Mouse (Mus musculus): ENCODE measurements around the gene Klc3. TPM values are rescaled to one million over a fixed set of nuclear protein-coding genes. Genes with fewer than 3 reads are reported as not detected.

Klc3 gene
- polyA plus RNA-seq, 1 experiment from 2014 or later, result 2.3 TPM

DNA sequence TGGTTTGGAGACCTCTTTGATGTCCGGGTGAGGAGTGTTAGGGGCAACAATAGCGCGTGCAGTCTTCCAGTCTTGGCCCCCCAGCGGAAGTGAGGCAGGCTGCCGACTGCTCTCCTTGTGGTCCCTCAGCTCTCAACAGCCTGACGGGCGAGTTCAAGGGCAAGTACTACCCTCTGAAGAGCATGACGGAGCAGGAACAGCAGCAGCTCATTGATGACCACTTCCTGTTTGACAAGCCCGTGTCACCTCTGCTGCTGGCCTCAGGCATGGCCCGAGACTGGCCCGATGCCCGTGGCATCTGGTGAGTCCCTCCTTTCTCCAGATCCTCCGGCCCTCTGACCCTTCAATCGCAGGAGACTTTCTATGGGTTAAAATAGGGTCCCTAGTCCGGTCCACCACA lies 12.7 kb upstream of the Klc3 start:
- no peak for DNase-seq (ENCODE audit: low spot score)
- Histone ChIP-seq H3K36me3 (ENCODE audit: control insufficient read depth, insufficient read depth, low read length) (no peaks in the 10 kb centered on the region), H3K4me1 (replicated peaks; ENCODE audit: control insufficient read depth, insufficient read depth, low read length) (no peaks in the 10 kb centered on the region), H3K27ac (ENCODE audit: low read depth, low read length) (no peak overlapping the region), H3K9ac (ENCODE audit: low read depth, low read length) (no peak overlapping the region), H3K4me2 (replicated peaks; ENCODE audit: low read depth, low read length) (no peak overlapping the region), H3K9me3 (ENCODE audit: control insufficient read depth, low read length) (no peaks in the 10 kb centered on the region), H3K27me3 (ENCODE audit: control insufficient read depth, insufficient read depth, low read length) (peaks cover 27% of the 10 kb centered on the region), H3K4me3 (ENCODE audit: low read depth, low read length) (no peak overlapping the region)
- no peak for ATAC-seq (ENCODE audit: low FRiP score)
- WGBS, result 82% methylated on average over 15 of the region's 15 CpGs

DNA sequence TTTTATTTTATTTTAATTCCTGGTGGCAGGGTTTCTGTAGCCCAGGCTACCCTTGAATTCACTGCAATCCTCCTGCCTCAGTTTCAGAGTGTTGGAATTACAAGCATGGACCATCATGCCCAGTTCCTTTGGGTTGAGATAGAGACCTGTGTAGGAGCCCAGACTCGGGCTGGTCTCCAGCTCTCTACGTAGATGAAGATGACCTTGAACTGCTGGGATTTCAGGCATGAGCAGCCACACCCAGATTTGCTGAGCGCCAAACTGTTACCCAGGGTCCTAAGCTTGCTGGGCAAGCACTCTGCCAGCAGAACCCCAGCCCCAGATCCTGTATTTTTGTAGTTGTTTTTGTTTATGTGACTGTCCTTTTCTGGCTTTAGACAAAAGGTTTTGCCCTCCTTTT lies 9.6 kb upstream of the Klc3 start:
- no peak overlapping the region for H3K27ac ChIP-seq (ENCODE audit: low read depth, low read length)
- no peak for DNase-seq (ENCODE audit: low spot score)
- 89% methylated on average over 3 of the region's 3 CpGs for WGBS
- no peaks in the 10 kb centered on the region for H3K36me3 ChIP-seq (ENCODE audit: control insufficient read depth, insufficient read depth, low read length)
- H3K9ac ChIP-seq (ENCODE audit: low read depth, low read length), result no peak overlapping the region
- no peaks in the 10 kb centered on the region for H3K9me3 ChIP-seq (ENCODE audit: control insufficient read depth, low read length)
- H3K4me2 ChIP-seq (replicated peaks; ENCODE audit: low read depth, low read length), result no peak overlapping the region
- peaks cover 4% of the 10 kb centered on the region; the same call in 1 of the 2 replicates for H3K27me3 ChIP-seq (ENCODE audit: control insufficient read depth, insufficient read depth, low read length)
- no peaks in the 10 kb centered on the region for H3K4me1 ChIP-seq (replicated peaks; ENCODE audit: control insufficient read depth, insufficient read depth, low read length)
- no peak overlapping the region for H3K4me3 ChIP-seq (ENCODE audit: low read depth, low read length)
- no peak for ATAC-seq (ENCODE audit: low FRiP score)

DNA sequence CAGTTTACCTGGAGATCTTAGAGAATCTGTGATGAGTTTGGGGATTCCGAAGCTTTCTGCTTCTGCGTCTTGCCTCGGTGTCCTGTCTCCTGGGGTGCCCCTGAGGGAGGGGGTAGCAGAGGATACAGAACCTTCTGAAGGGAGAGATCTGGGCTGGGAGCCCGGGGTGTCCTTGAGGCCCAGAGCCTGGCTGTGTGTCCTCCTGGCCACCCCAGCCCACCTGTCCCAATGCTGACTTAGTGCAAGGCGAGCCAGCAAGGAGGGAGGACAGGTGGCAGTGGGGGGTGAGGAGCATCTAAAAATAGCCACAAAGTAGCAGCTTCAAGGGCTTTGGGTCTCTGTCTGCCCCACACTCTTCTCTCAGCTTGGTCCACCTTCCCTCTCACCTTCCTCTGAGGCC lies 7.9 kb upstream of the Klc3 start:
- ATAC-seq (ENCODE audit: low FRiP score) (no peak), DNase-seq (ENCODE audit: low spot score) (no peak)
- 0 out of 2 replicates have a peak, but pooled peaks cover 2% of the 10 kb centered on the region for H3K27me3 ChIP-seq (ENCODE audit: control insufficient read depth, insufficient read depth, low read length)
- no peak overlapping the region for H3K9ac ChIP-seq (ENCODE audit: low read depth, low read length)
- H3K36me3 ChIP-seq (ENCODE audit: control insufficient read depth, insufficient read depth, low read length), result no peaks in the 10 kb centered on the region
- no peak overlapping the region for H3K4me3 ChIP-seq (ENCODE audit: low read depth, low read length)
- H3K4me2 ChIP-seq (replicated peaks; ENCODE audit: low read depth, low read length), result no peak overlapping the region
- no peaks in the 10 kb centered on the region for H3K4me1 ChIP-seq (replicated peaks; ENCODE audit: control insufficient read depth, insufficient read depth, low read length)
- WGBS, result 82% methylated on average over 5 of the region's 5 CpGs
- no peak overlapping the region for H3K27ac ChIP-seq (ENCODE audit: low read depth, low read length)
- no peaks in the 10 kb centered on the region for H3K9me3 ChIP-seq (ENCODE audit: control insufficient read depth, low read length)

DNA sequence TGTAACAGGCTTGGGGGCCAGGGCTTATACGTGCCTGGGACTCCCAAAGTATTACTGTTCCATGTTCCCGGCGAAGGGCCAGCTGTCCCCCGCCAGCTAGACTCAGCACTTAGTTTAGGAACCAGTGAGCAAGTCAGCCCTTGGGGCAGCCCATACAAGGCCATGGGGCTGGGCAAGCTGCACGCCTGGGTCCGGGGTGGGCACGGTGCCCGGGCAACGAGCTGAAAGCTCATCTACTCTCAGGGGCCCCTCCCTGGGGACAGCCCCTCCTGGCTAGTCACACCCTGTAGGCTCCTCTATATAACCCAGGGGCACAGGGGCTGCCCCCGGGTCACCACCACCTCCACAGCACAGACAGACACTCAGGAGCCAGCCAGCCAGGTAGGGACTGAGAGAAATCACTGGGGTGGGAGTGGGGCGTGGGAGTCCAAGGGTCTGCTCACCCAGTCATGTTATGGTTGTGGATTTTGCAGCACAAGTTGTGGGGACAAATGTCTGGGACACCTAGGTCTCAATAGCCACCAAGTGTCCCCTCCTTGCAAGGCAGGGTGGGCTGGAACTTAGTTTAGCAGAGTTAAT lies 7.0 kb upstream of the Klc3 start:
- H3K9me3 ChIP-seq (ENCODE audit: control insufficient read depth, low read length), result no peaks in the 10 kb centered on the region
- H3K9ac ChIP-seq (ENCODE audit: low read depth, low read length), result no peak overlapping the region
- DNase-seq (ENCODE audit: low spot score), result no peak
- H3K27ac ChIP-seq (ENCODE audit: low read depth, low read length), result no peak overlapping the region
- 0 out of 2 replicates have a peak, but pooled peaks cover 2% of the 10 kb centered on the region for H3K27me3 ChIP-seq (ENCODE audit: control insufficient read depth, insufficient read depth, low read length)
- no peaks in the 10 kb centered on the region for H3K36me3 ChIP-seq (ENCODE audit: control insufficient read depth, insufficient read depth, low read length)
- no peak overlapping the region for H3K4me2 ChIP-seq (replicated peaks; ENCODE audit: low read depth, low read length)
- no peak for ATAC-seq (ENCODE audit: low FRiP score)
- H3K4me1 ChIP-seq (replicated peaks; ENCODE audit: control insufficient read depth, insufficient read depth, low read length), result no peaks in the 10 kb centered on the region
- WGBS, result 83% methylated on average over 10 of the region's 11 CpGs
- H3K4me3 ChIP-seq (ENCODE audit: low read depth, low read length), result no peak overlapping the region

- Histone ChIP-seq H3K4me3 (ENCODE audit: low read depth, low read length) (no peak overlapping the region), H3K4me1 (replicated peaks; ENCODE audit: control insufficient read depth, insufficient read depth, low read length) (no peaks in the 10 kb centered on the region), H3K4me2 (replicated peaks; ENCODE audit: low read depth, low read length) (no peak overlapping the region), H3K9ac (ENCODE audit: low read depth, low read length) (no peak overlapping the region), H3K27me3 (ENCODE audit: control insufficient read depth, insufficient read depth, low read length) (peaks cover 6% of the 10 kb centered on the region), H3K9me3 (ENCODE audit: control insufficient read depth, low read length) (no peaks in the 10 kb centered on the region), H3K36me3 (ENCODE audit: control insufficient read depth, insufficient read depth, low read length) (no peaks in the 10 kb centered on the region), H3K27ac (ENCODE audit: low read depth, low read length) (no peak overlapping the region)
- no peak for ATAC-seq (ENCODE audit: low FRiP score)
- DNase-seq (ENCODE audit: low spot score), result no peak
- 63% methylated on average over 6 of the region's 6 CpGs for whole genome bisulfite sequencing
Measured at GRCm38 (mm10) chr7:19409753-19410152, 5.8 kb upstream of the Klc3 start.

DNA sequence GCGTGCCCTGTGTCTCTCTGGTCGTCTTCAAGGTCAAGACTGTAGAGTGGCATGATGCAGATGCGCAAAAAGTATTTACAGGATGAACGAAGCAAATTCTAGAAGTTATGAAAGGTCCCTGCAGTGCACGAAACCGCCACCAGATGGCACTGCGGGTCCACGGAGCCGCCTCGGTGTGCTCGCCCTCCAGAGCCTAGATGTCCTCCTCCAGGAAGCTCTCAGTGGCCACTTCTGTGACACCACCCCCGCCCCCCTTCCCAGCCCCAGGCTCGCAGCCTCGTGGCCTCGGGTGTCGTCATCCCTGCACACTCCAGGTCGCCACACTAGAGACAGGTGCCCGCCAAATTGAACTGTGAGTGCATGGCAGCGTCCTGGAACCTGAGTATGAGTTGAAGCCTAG lies 1.5 kb upstream of the Klc3 start:
- DNase-seq (ENCODE audit: low spot score), result peak; percentile 94
- no peaks in the 10 kb centered on the region for H3K36me3 ChIP-seq (ENCODE audit: control insufficient read depth, insufficient read depth, low read length)
- ATAC-seq (ENCODE audit: low FRiP score), result peak; percentile 68; the same call in 1 of the 2 replicates
- no peaks in the 10 kb centered on the region for H3K9me3 ChIP-seq (ENCODE audit: control insufficient read depth, low read length)
- peaks cover 5% of the 10 kb centered on the region; the same call in 1 of the 2 replicates for H3K4me1 ChIP-seq (replicated peaks; ENCODE audit: control insufficient read depth, insufficient read depth, low read length)
- no peak overlapping the region for H3K9ac ChIP-seq (ENCODE audit: low read depth, low read length)
- H3K27me3 ChIP-seq (ENCODE audit: control insufficient read depth, insufficient read depth, low read length), result peaks cover 31% of the 10 kb centered on the region
- WGBS, result 4% methylated on average over 19 of the region's 19 CpGs
- H3K4me2 ChIP-seq (replicated peaks; ENCODE audit: low read depth, low read length), result no peak overlapping the region
- no peak overlapping the region for H3K4me3 ChIP-seq (ENCODE audit: low read depth, low read length)
- no peak overlapping the region for H3K27ac ChIP-seq (ENCODE audit: low read depth, low read length)

DNA sequence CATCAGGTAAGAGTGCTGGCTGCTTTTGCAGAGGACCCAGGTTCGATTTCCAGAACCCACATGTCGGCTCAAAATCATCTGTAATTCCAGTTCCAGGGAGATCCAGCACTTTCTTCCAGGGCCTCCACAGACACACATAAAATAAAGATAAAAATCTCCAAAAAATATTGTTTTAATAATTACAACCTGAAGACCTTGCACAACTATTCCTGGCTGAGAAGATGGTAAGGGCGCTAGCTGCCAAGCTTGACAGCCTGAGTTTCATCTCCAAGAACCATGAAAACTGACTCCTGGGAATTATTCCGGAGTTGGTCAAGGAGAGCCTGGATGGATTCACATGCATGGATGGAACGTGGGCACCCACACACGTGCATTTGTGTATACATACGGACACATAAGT lies 572 bp upstream of the Klc3 start, which contains the start of gene Ckm:
Gene Ckm, plus strand, starts transcription at position 301 of the 400 bp plus-strand sequence.
- no peaks in the 10 kb centered on the region for H3K36me3 ChIP-seq (ENCODE audit: control insufficient read depth, insufficient read depth, low read length)
- H3K9me3 ChIP-seq (ENCODE audit: control insufficient read depth, low read length), result no peaks in the 10 kb centered on the region
- H3K4me1 ChIP-seq (replicated peaks; ENCODE audit: control insufficient read depth, insufficient read depth, low read length), result peaks cover 10% of the 10 kb centered on the region; the same call in 1 of the 2 replicates
- H3K27me3 ChIP-seq (ENCODE audit: control insufficient read depth, insufficient read depth, low read length), result peaks cover 35% of the 10 kb centered on the region
- peak within 1 kb of the TSS; percentile 94 for H3K4me2 ChIP-seq (replicated peaks; ENCODE audit: low read depth, low read length)
- no peak for ATAC-seq (ENCODE audit: low FRiP score)
- 50% methylated on average over 7 of the region's 7 CpGs for WGBS
- no peak within 1 kb of the TSS for H3K27ac ChIP-seq (ENCODE audit: low read depth, low read length)
- no peak for DNase-seq (ENCODE audit: low spot score)
- peak within 1 kb of the TSS; percentile 44 for H3K9ac ChIP-seq (ENCODE audit: low read depth, low read length)
- peak within 1 kb of the TSS; percentile 52 for H3K4me3 ChIP-seq (ENCODE audit: low read depth, low read length)

DNA sequence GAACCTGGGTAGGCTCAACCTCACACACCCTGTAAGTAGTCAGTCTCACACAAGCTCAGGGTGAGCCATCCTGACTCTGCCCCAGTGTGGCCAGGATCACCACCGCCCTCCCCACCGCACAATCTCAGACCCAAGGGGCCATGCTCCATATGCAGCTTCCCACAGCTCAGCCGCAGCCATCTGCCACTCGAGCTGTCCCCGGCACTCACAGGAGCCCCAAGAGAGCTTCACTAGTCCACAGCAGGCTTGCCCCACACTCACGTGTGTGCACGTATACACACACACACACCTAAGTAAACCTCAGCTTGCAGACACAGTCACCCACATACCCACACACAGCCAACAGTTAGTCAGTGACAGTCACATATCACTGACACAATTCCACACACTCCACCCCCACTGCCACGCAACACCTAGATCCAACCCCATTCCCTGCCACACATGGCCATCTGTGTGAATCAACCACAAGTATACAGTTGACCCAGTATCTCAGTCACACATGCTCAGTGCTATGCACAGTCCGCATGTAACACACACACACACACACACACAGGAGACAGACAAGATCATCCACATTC lies 1.3 kb downstream of the Klc3 start:
- Histone ChIP-seq H3K4me2 (replicated peaks; ENCODE audit: low read depth, low read length) (no peak overlapping the region), H3K27me3 (ENCODE audit: control insufficient read depth, insufficient read depth, low read length) (peaks cover 42% of the 10 kb centered on the region), H3K9ac (ENCODE audit: low read depth, low read length) (no peak overlapping the region), H3K4me1 (replicated peaks; ENCODE audit: control insufficient read depth, insufficient read depth, low read length) (peaks cover 10% of the 10 kb centered on the region; the same call in 1 of the 2 replicates), H3K9me3 (ENCODE audit: control insufficient read depth, low read length) (no peaks in the 10 kb centered on the region), H3K4me3 (ENCODE audit: low read depth, low read length) (no peak overlapping the region), H3K27ac (ENCODE audit: low read depth, low read length) (no peak overlapping the region), H3K36me3 (ENCODE audit: control insufficient read depth, insufficient read depth, low read length) (no peaks in the 10 kb centered on the region)
- DNase-seq (ENCODE audit: low spot score) (no peak), ATAC-seq (ENCODE audit: low FRiP score) (no peak)
- WGBS, result 82% methylated on average over 9 of the region's 9 CpGs

GRCm38 (mm10) chr7:19400946-19401345 lies 3.0 kb downstream of the Klc3 start:
- Histone ChIP-seq H3K27ac (ENCODE audit: low read depth, low read length) (no peak overlapping the region), H3K4me1 (replicated peaks; ENCODE audit: control insufficient read depth, insufficient read depth, low read length) (peaks cover 10% of the 10 kb centered on the region; the same call in 1 of the 2 replicates), H3K4me3 (ENCODE audit: low read depth, low read length) (no peak overlapping the region), H3K4me2 (replicated peaks; ENCODE audit: low read depth, low read length) (no peak overlapping the region), H3K9me3 (ENCODE audit: control insufficient read depth, low read length) (no peaks in the 10 kb centered on the region), H3K27me3 (ENCODE audit: control insufficient read depth, insufficient read depth, low read length) (peaks cover 42% of the 10 kb centered on the region), H3K36me3 (ENCODE audit: control insufficient read depth, insufficient read depth, low read length) (no peaks in the 10 kb centered on the region), H3K9ac (ENCODE audit: low read depth, low read length) (no peak overlapping the region)
- 85% methylated on average over 4 of the region's 4 CpGs for WGBS
- no peak for ATAC-seq (ENCODE audit: low FRiP score)
- DNase-seq (ENCODE audit: low spot score), result no peak
